Mouse (Mus musculus): ENCODE results near the gene Med14.
A peak's percentile ranks its signal among the peaks of the same experiment; 100 is the strongest.

The Med14 gene

DNA sequence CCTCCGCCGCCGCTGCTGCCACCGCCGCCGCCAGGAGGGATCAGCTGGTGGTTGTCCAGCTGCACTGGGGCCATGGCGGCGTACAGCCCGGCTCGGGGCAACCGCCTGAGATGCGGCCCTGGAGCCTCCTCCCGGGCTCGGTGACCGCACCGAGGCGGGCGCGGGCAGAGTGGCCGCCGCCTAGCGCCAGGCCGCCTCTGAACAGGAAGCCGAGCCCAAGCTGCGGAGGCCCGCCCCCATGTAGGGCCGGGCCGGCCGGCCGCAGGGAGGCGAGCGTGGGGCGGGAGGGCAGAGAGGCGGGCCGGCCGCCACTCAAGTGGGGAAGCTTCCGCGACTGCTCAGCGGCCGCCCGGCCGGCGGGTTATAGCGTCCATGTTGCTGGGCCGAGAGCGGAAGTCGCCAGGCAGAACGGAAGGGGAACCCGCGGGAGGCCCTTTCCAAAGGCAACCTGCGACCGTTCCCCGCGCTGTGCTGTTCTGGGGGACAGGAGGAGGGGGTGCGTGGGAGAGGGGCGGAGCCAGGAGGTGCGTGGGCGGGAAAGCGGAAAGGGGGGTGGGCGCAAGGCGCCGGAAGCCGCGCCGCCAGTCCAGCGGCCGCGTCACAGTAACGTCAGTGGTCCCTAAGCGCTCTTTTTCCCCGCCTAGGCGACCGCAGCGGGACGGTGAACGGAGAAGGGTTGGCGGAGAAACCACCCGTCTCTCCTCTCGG is at the start of gene Med14:
Med14 (minus strand) TSS at position 448 of the 708 bp plus-strand sequence.
- DNase-seq = peak; percentile 87

DNA sequence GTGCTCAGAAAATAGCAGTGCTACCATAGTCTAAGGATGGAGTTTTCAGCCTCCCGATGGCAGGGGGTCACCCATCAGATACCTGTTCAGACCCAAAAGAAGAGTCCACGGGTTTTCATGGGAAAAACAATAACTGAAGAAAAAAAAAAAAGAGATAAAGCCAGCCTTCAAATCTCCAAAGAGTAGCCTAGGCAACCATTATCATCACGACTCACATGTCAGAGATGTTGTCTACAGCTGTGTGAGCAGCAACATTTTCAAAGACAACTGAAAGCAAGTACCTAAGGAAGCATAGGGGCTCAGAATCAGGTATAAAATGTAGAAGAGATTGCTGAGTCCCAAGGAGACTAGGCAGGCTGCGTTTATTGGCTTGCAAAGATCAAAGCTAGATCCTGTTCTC is 38.7 kb upstream of the Med14 start:
- DNase-seq = no peak

GRCm38 (mm10) chrX:12794842-12795241 is 33.0 kb upstream of the Med14 start:
- peak; percentile 24 for DNase-seq

GRCm38 (mm10) chrX:12791674-12792340 is 29.9 kb upstream of the Med14 start:
- DNase-seq = peak; percentile 30

- no peak for DNase-seq
Observed at GRCm38 (mm10) chrX:12773236-12773635, 11.4 kb upstream of the Med14 start.

DNA sequence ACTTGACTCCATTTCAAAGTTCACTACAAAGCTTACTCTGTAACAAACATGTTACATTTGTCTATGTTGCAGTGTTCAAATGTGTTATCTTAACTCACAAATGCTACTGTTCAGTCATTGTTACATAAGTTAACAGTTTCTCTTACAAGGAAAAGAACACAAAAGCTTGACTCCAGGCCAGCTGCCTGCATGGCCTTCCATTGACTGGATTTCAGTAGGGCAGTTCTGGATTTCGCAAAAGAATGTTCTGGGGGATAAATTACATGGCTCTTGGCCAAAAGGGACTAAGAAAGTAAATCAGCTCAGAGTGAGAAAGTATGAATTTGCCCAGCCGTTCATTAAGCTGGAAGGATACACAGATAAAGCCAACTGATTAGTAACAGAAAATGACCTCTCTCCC is 9.7 kb upstream of the Med14 start:
- no peak for DNase-seq

DNA sequence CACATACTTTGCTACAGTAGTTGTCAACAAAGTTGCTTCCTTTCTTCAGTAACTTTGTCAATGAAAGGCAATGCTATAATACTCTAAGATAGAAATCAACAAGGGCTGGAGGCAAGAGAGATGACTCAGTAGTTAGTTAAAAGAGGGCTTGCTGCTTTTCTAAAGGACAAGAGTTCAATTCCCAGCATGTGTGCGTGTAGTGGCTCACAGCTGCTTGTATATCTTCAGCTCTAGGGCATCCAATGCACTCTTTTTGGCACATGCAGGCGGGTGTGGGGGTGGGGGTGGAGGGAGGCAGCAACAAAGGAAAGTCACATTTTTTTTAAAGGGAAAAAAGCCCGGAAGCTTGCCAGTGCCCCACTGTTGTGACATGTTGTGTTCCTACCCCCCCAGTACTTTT is 6.7 kb upstream of the Med14 start:
- no peak for DNase-seq

- DNase-seq = no peak
Observed at GRCm38 (mm10) chrX:12766846-12767564, 5.1 kb upstream of the Med14 start.

- no peak for DNase-seq
Observed at GRCm38 (mm10) chrX:12763127-12763834, 1.4 kb upstream of the Med14 start.

DNA sequence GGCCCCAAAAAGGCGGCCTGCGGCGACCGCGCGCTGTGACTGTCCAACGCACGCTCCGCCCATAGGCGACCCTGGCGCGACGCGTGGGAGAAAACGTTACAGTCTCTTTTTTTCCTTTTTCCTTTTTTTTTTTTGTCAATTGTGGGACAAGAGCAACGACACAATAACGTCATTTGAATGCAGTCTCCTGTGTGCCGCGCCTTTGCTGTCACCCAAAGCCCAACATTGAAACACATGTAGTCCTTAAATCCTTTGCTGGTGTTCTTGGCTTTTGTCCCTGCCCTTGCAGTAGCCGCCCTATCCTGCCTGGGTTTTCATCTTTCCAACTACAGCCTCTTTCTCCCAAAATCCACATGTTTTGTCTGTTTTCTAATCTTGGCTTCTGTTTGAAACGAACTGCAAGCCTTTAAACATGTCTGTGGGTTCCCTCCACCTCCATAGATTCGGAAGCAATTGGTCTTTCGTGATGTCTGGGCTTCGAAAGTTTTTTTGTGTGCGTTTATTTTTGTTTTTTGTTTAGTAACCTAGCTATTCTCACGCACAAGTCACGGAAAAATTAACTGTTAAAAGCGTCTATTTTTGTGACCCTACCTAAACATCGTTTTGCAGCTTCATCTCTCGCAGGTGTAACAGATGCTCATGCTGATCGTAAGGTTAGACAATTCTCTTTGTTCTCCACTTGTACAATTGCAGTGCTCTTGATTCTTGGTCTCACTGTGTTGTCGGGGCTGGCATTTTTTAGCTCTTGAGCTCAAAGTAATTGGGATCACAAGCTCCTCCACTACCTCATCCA is 657 bp upstream of the Med14 start:
- peak; percentile 48 for DNase-seq

- DNase-seq = no peak
Observed at GRCm38 (mm10) chrX:12761259-12761625, 631 bp downstream of the Med14 start.

- DNase-seq = peak; percentile 27
Observed at GRCm38 (mm10) chrX:12760501-12760900, 1.4 kb downstream of the Med14 start.

DNA sequence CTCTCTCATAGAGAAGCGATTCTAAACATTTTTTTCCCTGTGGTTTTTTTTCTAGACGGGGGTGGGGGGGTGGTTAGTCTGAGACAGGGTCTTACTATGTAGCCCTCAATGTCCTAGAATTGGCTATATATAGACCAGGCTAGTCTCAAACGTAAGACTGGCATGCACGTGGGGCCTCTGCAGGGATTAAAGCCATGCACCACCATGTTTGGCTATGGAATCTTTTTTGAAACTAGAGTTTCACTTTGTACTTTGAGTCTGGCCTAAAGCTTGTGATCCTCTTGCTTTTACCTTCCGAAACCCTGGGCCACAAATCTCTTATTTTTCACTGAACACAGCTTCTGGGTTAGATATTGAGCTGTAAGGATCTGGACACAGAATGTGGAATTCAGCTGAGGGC is 2.2 kb downstream of the Med14 start:
- DNase-seq = no peak

DNA sequence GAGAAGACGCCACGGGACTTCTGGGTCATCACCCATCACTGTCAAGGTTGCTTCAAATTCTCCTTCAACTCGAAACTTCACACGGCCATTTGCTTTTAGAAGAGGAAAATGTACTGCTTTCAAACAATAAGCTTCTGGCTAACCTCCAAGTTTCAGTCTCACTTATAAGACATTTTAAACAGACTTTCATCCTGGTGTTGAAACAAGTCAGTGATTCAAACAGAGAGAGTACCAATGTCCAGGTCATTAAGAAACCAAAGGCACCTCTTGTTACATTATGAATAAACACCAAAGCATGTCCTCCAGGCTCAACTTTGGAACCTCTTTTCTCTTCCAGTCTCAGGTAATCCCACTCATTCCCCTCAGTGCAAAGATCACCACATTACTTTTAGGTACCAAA is 14.0 kb downstream of the Med14 start:
- no peak for DNase-seq

- DNase-seq = no peak
Observed at GRCm38 (mm10) chrX:12746729-12747128, 15.1 kb downstream of the Med14 start.

DNA sequence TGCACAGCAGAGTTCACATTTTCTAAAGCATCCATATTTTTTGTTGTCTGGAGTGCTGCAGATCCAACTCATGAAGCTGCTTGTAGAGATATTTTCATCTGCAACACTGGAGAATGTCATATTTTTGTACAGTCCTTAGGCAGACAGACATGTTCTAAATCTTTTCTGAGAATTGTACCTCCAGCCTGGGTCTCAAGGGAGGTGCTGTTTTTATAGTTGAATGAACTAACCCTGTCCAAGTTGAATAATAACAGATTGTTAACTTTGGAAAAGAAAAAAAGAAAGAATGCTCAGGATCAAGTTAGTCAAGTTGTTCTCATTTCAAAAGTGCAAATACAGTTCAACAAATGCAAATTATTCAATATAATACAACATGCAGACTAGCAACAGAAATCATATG is 21.5 kb downstream of the Med14 start:
- DNase-seq = no peak

- DNase-seq = no peak
Observed at GRCm38 (mm10) chrX:12716036-12716435, 45.8 kb downstream of the Med14 start.

GRCm38 (mm10) chrX:12713796-12714195 is 48.1 kb downstream of the Med14 start:
- DNase-seq = no peak

- no peak for DNase-seq
Observed at GRCm38 (mm10) chrX:12686910-12687309, 75.0 kb downstream of the Med14 start.

- DNase-seq = no peak
Observed at GRCm38 (mm10) chrX:12686071-12686470, 75.8 kb downstream of the Med14 start.

DNA sequence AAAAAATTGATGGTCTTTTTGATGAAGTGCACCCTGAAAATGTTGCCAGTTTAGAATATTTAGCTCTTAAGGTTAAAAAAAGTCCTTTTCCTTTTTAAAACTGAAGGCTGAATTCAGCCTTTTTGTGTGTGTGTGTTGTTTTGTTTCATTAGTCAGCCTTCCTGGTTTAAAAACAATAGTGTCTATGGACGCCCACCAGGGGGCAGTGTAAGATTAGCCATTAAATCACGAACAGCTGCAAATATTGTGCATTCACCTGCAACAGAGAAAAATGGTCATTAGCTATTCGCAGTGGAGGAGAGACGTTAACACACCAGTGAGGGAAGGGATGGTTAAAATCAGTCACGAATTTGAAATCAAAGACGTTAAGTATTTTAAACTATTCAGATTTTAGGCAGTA is 84.5 kb downstream of the Med14 start:
- DNase-seq = peak; percentile 83

DNA sequence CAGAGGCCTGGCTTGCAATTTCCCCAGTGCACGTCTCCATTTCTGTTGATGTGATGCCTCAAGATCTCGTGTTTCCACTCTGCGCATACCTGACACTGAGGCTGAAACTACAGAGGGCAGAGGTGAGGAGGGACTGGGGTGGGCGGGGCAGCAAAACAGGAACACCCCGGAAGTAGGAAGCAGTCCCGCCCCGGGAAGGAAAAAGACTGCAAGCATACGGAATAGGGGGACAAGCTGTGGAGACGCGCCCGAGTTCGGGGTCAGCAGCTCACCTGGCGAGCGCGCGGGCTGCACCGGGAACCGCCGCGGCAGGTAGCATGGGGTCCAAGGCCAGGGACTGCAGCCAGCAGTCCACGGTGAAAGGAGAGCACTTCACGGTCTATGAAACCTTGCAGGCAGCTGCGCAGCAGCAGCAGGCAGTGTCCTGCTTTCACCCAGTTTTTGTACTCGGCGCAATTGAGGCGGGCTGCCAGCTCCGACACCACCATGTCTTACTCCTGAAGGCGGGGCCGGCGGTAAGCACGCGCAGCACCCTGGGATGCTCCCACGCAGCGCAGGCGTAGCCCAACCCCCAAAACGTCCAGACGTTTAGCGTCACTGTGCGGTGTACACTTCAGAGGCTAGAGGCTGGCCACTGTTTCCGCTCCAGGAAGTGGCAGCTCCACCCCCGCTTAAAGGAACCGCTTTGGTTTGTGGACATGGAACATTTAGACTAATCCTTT is 88.7 kb downstream of the Med14 start, which contains the start of gene 1810030O07Rik:
1810030O07Rik (minus strand) TSS at position 615 of the 722 bp plus-strand sequence.
- DNase-seq = peak; percentile 90

Data from cerebellum, adult 9-10 months (tissue).